Mouse (Mus musculus) cerebellum, adult 2 months (tissue): Measurements from ENCODE around the gene Wnt5b.

Experiments
- CTCF ChIP-seq: fragments of 200-500 bp; IDR thresholded peaks from 2 replicates; pipeline ENCODE4 v1.5.1; 2011; ENCODE audit warnings: low read depth, mild to moderate bottlenecking, control low read depth, low read length, moderate library complexity, borderline replicate concordance; ENCODE audit not compliant: insufficient read depth
- POLR2A ChIP-seq: fragments of 200-500 bp; IDR thresholded peaks from 2 replicates; pipeline ENCODE4 v1.6.1; 2011; ENCODE audit warnings: low read length, control low read depth, borderline replicate concordance; ENCODE audit not compliant: insufficient read depth

DNA sequence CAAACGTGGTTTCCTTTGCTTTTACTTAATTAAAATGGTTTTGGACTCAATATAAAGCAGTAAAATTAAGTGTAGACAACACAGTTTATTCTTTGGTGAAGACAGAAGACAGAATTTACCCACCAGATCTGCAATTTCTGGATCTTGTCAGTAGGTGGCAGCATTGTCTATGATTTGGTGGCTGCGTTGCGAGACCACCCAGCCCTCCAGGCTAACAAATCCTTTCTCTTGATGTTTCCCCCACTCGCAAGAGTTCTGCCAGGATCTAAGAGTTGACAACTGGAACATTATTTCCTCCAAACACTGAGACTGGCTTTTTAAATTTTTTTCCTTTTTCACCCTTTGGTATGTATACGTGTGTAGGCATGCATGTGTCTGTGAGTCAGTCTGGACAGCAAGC lies 54.4 kb downstream of the Wnt5b start:
- peak; percentile 90 for TF ChIP-seq CTCF
- TF ChIP-seq POLR2A, result no peak
